Mouse (Mus musculus): ENCODE measurements around the gene H2-Eb1. TPM values are rescaled to one million over a fixed set of nuclear protein-coding genes. Genes with fewer than 3 reads are reported as not detected.

H2-Eb1 gene
- polyA plus RNA-seq, 1 experiment from 2014 or later: 0.63 TPM

DNA sequence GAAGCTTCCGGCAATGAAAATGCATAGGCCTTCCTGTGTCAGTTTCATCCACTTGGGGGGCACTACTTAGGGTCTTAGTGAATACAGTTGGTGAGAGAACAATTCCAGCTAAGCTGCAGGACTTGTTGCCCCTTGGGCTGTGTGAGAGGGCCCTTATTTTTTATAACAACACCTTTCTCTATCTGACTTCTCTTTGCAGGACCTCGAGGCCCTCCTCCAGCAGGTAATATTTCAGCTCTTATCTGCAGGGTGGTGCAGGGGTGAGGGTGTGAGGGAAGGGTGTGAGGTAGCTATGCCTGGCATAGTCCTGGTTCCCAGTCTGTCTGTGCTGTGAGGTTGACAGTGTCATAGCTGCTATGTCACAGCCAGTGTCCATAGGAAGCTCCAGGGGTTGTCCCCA, 37.4 kb upstream of the H2-Eb1 start:
- 65% methylated on average over 2 of the region's 2 CpGs for WGBS

DNA sequence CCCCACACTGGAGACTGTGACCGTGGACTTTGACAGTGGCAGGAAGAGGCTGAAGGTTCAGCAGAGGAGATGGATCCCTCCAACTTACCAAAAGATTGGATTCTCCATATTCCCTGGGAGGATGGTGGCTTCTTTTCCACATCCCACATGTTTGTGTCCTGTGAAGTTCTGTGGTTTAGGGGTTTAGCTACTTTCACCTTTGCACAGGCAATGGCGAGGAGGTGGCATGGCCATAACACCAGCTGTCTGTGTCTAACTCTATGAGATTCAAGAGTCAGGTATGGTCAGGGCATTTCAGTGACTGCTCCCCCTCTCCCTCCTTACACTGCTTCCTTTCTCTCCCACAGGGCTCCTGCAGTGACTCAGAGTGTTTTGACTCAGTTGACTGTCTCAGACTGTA, 36.9 kb upstream of the H2-Eb1 start:
- peaks cover 17% of the 10 kb centered on the region for H3K27me3 ChIP-seq (replicated peaks; ENCODE audit: control insufficient read depth, insufficient read depth, low read length)
- no peak overlapping the region for H3K27ac ChIP-seq (ENCODE audit: low read depth, low read length)
- H3K36me3 ChIP-seq (ENCODE audit: control insufficient read depth, insufficient read depth, low read length): no peaks in the 10 kb centered on the region
- H3K4me2 ChIP-seq: no peak overlapping the region
- no peak for DNase-seq (ENCODE audit: low spot score)
- 0 out of 2 replicates have a peak, but pooled peaks cover 3% of the 10 kb centered on the region for H3K4me1 ChIP-seq (replicated peaks; ENCODE audit: control insufficient read depth, insufficient read depth, low read length)
- no peak overlapping the region for H3K4me3 ChIP-seq (ENCODE audit: low read depth, low read length)
- no peak for ATAC-seq (replicated peaks; ENCODE audit: low FRiP score)
- H3K9me3 ChIP-seq (ENCODE audit: control insufficient read depth, low read length): no peaks in the 10 kb centered on the region
- WGBS: 82% methylated on average over 2 of the region's 2 CpGs
- H3K9ac ChIP-seq (ENCODE audit: low read depth, low read length): no peak overlapping the region

More for the DNA sequence above, 37.4 kb upstream of the H2-Eb1 start:
- Histone ChIP-seq H3K27me3 (replicated peaks; ENCODE audit: control insufficient read depth, insufficient read depth, low read length) (peaks cover 21% of the 10 kb centered on the region), H3K27ac (ENCODE audit: low read depth, low read length) (no peak overlapping the region), H3K4me3 (ENCODE audit: low read depth, low read length) (no peak overlapping the region), H3K9ac (ENCODE audit: low read depth, low read length) (no peak overlapping the region), H3K4me1 (replicated peaks; ENCODE audit: control insufficient read depth, insufficient read depth, low read length) (0 out of 2 replicates have a peak, but pooled peaks cover 4% of the 10 kb centered on the region), H3K4me2 (no peak overlapping the region), H3K9me3 (ENCODE audit: control insufficient read depth, low read length) (no peaks in the 10 kb centered on the region), H3K36me3 (ENCODE audit: control insufficient read depth, insufficient read depth, low read length) (no peaks in the 10 kb centered on the region)
- DNase-seq (ENCODE audit: low spot score): no peak
- ATAC-seq (replicated peaks; ENCODE audit: low FRiP score): no peak

DNA sequence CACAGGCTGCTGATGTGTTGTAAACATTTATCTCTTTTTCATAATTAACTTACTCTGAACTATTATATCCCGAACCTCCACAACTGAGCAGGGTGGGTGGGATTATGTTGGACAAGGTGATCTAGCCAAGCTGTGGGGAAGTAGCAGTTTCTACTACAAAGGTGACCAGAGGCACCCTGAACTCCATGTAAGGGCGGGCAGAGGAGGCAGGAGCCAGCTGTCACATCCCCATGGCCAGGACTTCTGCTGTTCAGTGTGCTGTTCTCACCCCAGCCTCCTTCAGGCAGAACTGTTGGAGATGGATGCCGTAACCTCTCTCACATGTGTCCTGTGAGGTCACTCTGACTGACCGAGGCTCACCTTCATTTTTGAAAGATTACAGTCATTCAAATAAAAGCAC, 35.9 kb upstream of the H2-Eb1 start:
- DNase-seq (ENCODE audit: low spot score) (no peak), ATAC-seq (replicated peaks; ENCODE audit: low FRiP score) (no peak)
- H3K4me1 ChIP-seq (replicated peaks; ENCODE audit: control insufficient read depth, insufficient read depth, low read length): no peaks in the 10 kb centered on the region
- H3K36me3 ChIP-seq (ENCODE audit: control insufficient read depth, insufficient read depth, low read length): no peaks in the 10 kb centered on the region
- no peak overlapping the region for H3K4me2 ChIP-seq
- H3K4me3 ChIP-seq (ENCODE audit: low read depth, low read length): no peak overlapping the region
- H3K27ac ChIP-seq (ENCODE audit: low read depth, low read length): no peak overlapping the region
- no peaks in the 10 kb centered on the region for H3K9me3 ChIP-seq (ENCODE audit: control insufficient read depth, low read length)
- peaks cover 7% of the 10 kb centered on the region for H3K27me3 ChIP-seq (replicated peaks; ENCODE audit: control insufficient read depth, insufficient read depth, low read length)
- H3K9ac ChIP-seq (ENCODE audit: low read depth, low read length): no peak overlapping the region
- 64% methylated on average over 4 of the region's 4 CpGs for WGBS

DNA sequence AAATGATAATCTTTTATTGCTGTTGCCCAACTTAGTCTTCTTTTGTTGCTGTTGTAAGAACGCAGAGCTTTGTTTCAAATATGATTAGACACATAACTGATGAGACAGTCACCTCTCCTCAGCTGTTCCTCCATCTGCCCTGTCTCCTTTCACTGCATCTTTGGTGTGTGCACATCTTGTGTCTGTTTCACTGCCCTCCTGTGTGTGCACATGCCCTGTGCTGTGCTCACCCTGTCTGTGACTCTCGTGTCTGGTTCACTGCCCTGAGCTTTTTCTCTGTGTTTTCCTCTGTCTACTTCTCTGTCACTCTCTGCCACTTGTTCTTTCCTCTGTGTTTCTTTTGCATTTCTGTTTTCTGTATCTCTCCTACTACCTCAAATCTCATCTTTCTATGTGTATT, 35.4 kb upstream of the H2-Eb1 start:
- Histone ChIP-seq H3K27ac (ENCODE audit: low read depth, low read length) (no peak overlapping the region), H3K27me3 (replicated peaks; ENCODE audit: control insufficient read depth, insufficient read depth, low read length) (peaks cover 3% of the 10 kb centered on the region; the same call in 1 of the 2 replicates), H3K4me3 (ENCODE audit: low read depth, low read length) (no peak overlapping the region), H3K4me2 (no peak overlapping the region), H3K36me3 (ENCODE audit: control insufficient read depth, insufficient read depth, low read length) (no peaks in the 10 kb centered on the region), H3K9me3 (ENCODE audit: control insufficient read depth, low read length) (no peaks in the 10 kb centered on the region), H3K9ac (ENCODE audit: low read depth, low read length) (no peak overlapping the region), H3K4me1 (replicated peaks; ENCODE audit: control insufficient read depth, insufficient read depth, low read length) (no peaks in the 10 kb centered on the region)
- ATAC-seq (replicated peaks; ENCODE audit: low FRiP score) (no peak), DNase-seq (ENCODE audit: low spot score) (no peak)
- WGBS: 84% methylated on average over 2 of the region's 2 CpGs

DNA sequence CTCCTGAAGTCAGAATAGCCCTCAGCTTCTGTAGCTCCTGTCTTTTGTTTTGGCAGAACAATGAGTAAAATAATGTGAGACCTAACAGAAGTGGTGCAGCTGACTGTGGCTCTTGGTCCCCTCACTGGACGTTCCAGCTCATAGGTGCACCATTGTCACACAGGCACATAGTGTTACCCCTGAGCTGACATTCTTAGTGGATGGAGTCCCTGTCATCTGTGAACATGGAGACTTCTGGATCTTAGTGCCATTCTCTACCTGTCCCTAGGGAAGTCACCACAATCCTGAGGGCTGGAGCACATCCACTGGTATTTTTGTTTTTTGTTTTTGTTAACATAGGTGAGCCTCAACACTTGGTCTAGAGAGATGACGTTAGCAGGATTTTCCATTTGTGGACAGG, 34.7 kb upstream of the H2-Eb1 start:
- 71% methylated on average over 2 of the region's 2 CpGs for WGBS
- no peak for ATAC-seq (replicated peaks; ENCODE audit: low FRiP score)
- Histone ChIP-seq H3K9ac (ENCODE audit: low read depth, low read length) (no peak overlapping the region), H3K4me3 (ENCODE audit: low read depth, low read length) (no peak overlapping the region), H3K27ac (ENCODE audit: low read depth, low read length) (no peak overlapping the region), H3K4me1 (replicated peaks; ENCODE audit: control insufficient read depth, insufficient read depth, low read length) (no peaks in the 10 kb centered on the region), H3K4me2 (no peak overlapping the region), H3K9me3 (ENCODE audit: control insufficient read depth, low read length) (no peaks in the 10 kb centered on the region), H3K27me3 (replicated peaks; ENCODE audit: control insufficient read depth, insufficient read depth, low read length) (no peaks in the 10 kb centered on the region), H3K36me3 (ENCODE audit: control insufficient read depth, insufficient read depth, low read length) (no peaks in the 10 kb centered on the region)
- no peak for DNase-seq (ENCODE audit: low spot score)

DNA sequence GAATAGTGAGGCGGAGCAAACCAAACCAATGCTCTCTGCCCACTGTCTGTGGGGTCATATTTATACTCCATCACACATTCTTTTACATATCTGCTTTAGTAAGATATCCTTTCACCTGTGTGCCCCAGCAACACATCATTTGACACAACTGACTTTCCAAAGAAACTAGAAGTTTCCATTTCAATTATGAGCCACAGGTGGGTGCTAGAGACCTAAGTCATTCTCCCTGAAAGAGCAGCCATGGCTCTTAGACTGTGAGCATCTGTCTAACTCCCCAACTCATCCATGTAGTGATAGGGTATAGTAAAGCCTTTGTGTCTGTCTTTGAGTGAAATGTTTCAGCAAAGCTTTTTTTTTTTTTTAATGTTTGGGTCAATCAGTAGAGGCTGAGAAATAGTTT, 33.6 kb upstream of the H2-Eb1 start:
- WGBS: 78% methylated on average over 1 of the region's 1 CpGs
- DNase-seq (ENCODE audit: low spot score): no peak
- no peaks in the 10 kb centered on the region for H3K9me3 ChIP-seq (ENCODE audit: control insufficient read depth, low read length)
- H3K9ac ChIP-seq (ENCODE audit: low read depth, low read length): no peak overlapping the region
- H3K4me3 ChIP-seq (ENCODE audit: low read depth, low read length): no peak overlapping the region
- H3K4me1 ChIP-seq (replicated peaks; ENCODE audit: control insufficient read depth, insufficient read depth, low read length): no peaks in the 10 kb centered on the region
- no peak overlapping the region for H3K4me2 ChIP-seq
- no peak for ATAC-seq (replicated peaks; ENCODE audit: low FRiP score)
- no peaks in the 10 kb centered on the region for H3K36me3 ChIP-seq (ENCODE audit: control insufficient read depth, insufficient read depth, low read length)
- no peak overlapping the region for H3K27ac ChIP-seq (ENCODE audit: low read depth, low read length)
- no peaks in the 10 kb centered on the region for H3K27me3 ChIP-seq (replicated peaks; ENCODE audit: control insufficient read depth, insufficient read depth, low read length)

DNA sequence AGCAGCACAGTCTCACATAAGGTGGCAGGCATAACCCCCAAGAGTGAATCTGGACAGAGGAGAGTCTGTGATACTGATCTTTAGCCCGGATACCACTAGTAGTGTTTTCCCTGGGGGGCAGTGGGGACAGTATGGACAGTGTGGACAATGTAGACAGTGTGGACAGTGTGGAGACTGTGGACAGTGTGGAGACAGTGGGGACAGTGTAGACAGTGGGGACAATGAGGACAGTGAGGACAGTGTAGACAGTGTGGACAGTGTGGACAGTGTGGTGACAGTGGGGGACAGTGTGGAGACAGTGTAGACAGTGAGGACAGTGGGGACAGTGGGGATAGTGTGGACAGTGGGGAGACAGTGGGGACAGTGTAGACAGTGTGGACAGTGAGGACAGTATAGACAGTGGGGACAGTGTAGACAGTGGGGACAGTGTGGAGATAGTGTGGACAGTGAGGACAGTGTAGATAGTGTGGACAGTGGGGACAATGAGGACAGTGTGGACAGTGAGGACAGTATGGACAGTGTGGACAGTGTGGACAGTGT, 25.1 kb upstream of the H2-Eb1 start:
- Histone ChIP-seq H3K9me3 (ENCODE audit: control insufficient read depth, low read length) (no peaks in the 10 kb centered on the region), H3K27ac (ENCODE audit: low read depth, low read length) (no peak overlapping the region), H3K36me3 (ENCODE audit: control insufficient read depth, insufficient read depth, low read length) (no peaks in the 10 kb centered on the region), H3K4me2 (no peak overlapping the region), H3K4me3 (ENCODE audit: low read depth, low read length) (no peak overlapping the region), H3K4me1 (replicated peaks; ENCODE audit: control insufficient read depth, insufficient read depth, low read length) (no peaks in the 10 kb centered on the region), H3K27me3 (replicated peaks; ENCODE audit: control insufficient read depth, insufficient read depth, low read length) (no peaks in the 10 kb centered on the region), H3K9ac (ENCODE audit: low read depth, low read length) (no peak overlapping the region)
- DNase-seq (ENCODE audit: low spot score) (no peak), ATAC-seq (replicated peaks; ENCODE audit: low FRiP score) (no peak)
- WGBS: 69% methylated on average over 1 of the region's 1 CpGs

DNA sequence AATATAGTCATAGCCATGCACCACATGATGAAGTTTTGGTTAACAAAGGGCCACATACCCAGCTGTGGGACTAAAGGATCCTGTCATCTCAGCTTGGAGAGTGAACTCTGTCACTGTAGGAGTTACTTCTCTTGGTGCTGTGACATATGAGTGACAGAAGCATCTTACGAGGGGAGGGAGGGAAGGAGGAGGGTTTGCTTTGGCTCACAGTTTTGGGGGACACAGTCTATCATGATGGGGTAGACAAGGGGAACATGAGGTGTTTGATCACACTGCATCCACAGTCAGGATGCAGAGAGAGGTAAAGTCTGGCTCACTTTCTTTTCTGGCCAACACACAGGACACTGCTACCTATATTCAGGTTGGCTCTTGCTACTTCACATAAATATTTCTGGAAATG, 23.8 kb upstream of the H2-Eb1 start:
- H3K9ac ChIP-seq (ENCODE audit: low read depth, low read length): no peak overlapping the region
- no peaks in the 10 kb centered on the region for H3K36me3 ChIP-seq (ENCODE audit: control insufficient read depth, insufficient read depth, low read length)
- H3K4me2 ChIP-seq: no peak overlapping the region
- 70% methylated on average over 1 of the region's 1 CpGs for WGBS
- H3K4me3 ChIP-seq (ENCODE audit: low read depth, low read length): no peak overlapping the region
- H3K4me1 ChIP-seq (replicated peaks; ENCODE audit: control insufficient read depth, insufficient read depth, low read length): no peaks in the 10 kb centered on the region
- ATAC-seq (replicated peaks; ENCODE audit: low FRiP score): no peak
- no peak overlapping the region for H3K27ac ChIP-seq (ENCODE audit: low read depth, low read length)
- no peaks in the 10 kb centered on the region for H3K27me3 ChIP-seq (replicated peaks; ENCODE audit: control insufficient read depth, insufficient read depth, low read length)
- no peaks in the 10 kb centered on the region for H3K9me3 ChIP-seq (ENCODE audit: control insufficient read depth, low read length)
- DNase-seq (ENCODE audit: low spot score): no peak

DNA sequence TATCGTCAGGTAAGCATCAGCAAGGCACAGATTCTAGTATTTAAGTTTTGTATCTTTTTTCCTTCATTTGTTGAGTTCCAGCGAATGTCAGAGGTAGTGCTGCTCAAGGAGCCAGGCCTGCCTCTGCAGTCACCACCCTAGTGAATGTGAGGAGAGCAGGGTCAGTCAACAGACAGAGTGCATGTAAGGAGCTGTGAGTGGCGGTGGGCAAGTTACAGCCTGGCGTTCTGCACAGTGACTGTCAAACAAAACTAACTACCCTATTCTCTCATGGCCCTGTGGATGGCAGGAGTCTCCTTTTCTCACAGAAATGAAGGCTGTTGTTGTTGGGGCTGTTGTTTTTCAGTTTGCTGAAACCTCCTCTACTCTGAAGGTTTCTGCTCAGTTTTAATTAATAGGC, 20.3 kb upstream of the H2-Eb1 start:
- Histone ChIP-seq H3K9ac (ENCODE audit: low read depth, low read length) (no peak overlapping the region), H3K4me2 (no peak overlapping the region), H3K4me3 (ENCODE audit: low read depth, low read length) (no peak overlapping the region), H3K27me3 (replicated peaks; ENCODE audit: control insufficient read depth, insufficient read depth, low read length) (no peaks in the 10 kb centered on the region), H3K36me3 (ENCODE audit: control insufficient read depth, insufficient read depth, low read length) (no peaks in the 10 kb centered on the region), H3K4me1 (replicated peaks; ENCODE audit: control insufficient read depth, insufficient read depth, low read length) (no peaks in the 10 kb centered on the region), H3K9me3 (ENCODE audit: control insufficient read depth, low read length) (no peaks in the 10 kb centered on the region), H3K27ac (ENCODE audit: low read depth, low read length) (no peak overlapping the region)
- ATAC-seq (replicated peaks; ENCODE audit: low FRiP score): no peak
- DNase-seq (ENCODE audit: low spot score): no peak
- 69% methylated on average over 4 of the region's 4 CpGs for WGBS

All from liver, embryonic 11.5 days (tissue).